Mouse (Mus musculus): Measurements from ENCODE around the gene Dnah7b.

- TF ChIP-seq CTCF (IDR thresholded peaks at IDR 0.05; ENCODE audit: low read depth) (no peak), EP300 (IDR thresholded peaks at IDR 0.05; ENCODE audit: low read depth) (no peak)
Observed at GRCm38 (mm10) chr1:46077891-46078290, 11.8 kb downstream of the Dnah7b start.
